Mouse (Mus musculus) megakaryocyte-erythroid progenitor cell, adult 5-6 weeks (primary cell): ENCODE measurements around the gene Plau. TPM values are rescaled to one million over a fixed set of nuclear protein-coding genes. Genes with fewer than 3 reads are reported as not detected.
A peak's percentile ranks its signal among the peaks of the same experiment; 100 is the strongest.

Experiments
- ATAC-seq: replicated peaks from 2 replicates; pipeline ENCODE4 v1.8.0; 2016; ENCODE audit warnings: mild to moderate bottlenecking, inconsistent platforms; ENCODE audit not compliant: severe bottlenecking, poor library complexity, low FRiP score, low TSS enrichment
- total RNA-seq, 2 experiments: library from RNA; stranded (forward) in 1 of 2; stranded (reverse) in 1 of 2; fragments of 200-1000, 215-1000 nt in 1 of 2; fragments of >200 nt in 1 of 2; fragmentation: Nextera tagmentation in 1 of 2; gene quantifications; 2 replicates each; pipeline ENCODE4 v1.2.3; 2014 to 2017

Gene Plau
- total RNA-seq (2014; fragmentation: Nextera tagmentation) (not detected in 2 replicates), total RNA-seq (2017) (0.38 TPM in 1 of 2 replicates, not detected in the other)

DNA sequence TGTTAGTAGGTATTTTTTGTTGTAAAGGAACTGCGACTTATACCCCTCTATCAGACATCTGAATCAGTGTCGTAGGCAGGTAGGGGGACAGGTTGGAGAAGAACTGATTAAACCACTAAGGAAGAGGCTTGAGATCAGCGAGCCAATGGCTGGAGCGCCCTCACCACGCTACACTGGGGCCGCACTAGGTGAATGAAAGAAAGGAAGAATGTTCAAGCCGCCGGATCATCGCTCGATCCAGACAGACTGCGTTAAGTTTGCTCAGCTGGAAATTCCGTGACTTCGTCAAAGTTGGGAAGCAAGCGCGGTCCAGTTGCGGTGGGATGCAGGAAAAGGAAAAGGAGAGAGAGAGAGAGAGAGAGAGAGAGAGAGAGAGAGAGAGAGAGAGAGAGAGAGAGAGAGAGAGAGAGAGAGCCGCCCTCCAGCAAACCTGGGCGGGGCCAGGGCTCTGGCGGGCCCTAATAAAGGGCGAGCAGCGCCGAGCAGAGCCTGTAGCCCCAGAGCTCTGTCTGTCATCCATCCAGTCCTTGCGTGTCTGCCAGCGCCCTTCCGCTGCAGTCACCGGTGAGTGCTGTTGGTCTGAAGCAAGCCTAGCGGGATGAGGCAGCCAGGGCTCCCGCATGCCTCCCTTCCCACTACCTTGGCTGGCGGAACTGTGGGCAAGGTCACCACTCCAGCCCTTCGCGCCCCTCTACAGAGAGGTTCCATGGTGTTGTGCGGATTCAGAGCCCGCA, at the start of gene Plau:
Gene Plau, plus strand, starts transcription at position 490 of the 734 bp plus-strand sequence.
- peak; percentile 91 for ATAC-seq

DNA sequence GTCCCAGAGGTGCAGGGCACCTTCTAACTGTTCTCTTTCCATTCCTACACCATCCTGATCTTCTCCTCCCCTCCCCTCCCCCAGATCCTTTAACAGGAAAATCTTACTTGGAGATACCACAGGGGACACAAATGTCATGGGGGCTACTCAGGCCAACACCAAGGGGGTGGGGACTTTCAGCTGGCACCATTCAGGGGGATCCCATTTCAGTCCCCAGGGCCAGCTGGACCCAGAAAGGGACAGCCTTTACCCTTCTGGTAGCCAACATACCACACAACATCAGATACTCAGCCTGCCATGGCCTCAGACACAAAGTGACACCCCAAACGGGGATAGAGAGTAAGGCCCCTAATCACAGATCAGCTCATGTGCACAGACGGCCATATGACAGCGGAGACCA, 48.3 kb upstream of the Plau start:
- no peak for ATAC-seq

DNA sequence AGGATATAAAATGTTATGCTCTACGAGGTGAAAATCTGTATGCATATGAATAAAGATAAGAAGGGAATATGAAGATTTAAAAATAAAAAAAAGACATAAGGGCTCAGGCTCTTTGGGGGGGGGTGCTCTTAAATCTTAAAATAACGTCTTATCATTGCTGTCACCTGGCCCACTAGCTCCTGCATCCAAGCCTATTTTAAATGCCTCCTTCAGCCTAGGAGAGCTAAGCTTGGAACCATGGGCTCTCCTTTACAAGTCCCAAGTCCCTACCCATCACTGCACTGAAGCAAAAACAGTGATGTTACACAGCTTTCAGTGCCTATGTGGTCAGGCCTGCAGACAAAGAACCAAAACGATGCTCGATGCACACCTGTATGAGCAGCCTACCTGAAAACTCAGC, 46.9 kb upstream of the Plau start:
- no peak for ATAC-seq

DNA sequence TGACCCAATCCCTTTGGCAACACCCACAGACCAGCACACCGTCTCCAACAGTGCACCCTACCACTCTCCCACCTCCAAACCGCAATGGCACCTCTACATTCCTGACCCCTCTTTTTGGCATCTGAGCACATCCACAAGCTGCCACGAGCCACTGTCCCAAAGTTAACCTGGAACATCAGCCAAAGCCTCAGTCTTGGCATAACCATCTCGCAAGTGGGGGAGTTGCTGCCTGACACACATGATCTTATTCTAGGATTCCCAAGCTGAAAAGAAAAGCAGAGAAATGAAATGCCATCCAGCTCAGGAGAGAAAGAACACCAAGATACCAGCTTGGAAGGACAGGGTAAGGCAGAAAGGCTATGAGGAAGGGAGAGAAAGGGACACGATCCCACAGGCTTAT, 46.0 kb upstream of the Plau start:
- no peak for ATAC-seq

DNA sequence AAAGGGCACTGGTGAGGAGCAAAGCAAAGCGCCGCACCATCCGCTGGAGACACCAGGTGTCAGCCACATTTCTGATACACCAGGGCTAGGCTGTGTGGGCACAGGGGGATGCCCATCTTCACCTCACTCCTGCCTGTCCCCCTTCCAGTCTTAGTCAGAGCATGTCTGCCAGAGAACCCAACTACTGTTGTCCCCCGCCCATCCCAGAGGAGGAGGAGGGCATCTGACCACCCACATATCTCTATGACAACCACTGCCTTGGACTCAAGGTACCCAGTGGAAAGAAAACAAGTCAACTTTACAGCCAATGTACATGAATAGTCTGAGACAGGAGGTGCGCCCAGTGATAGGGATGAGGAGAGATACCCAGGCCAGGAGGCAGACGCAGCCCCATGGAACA, 45.5 kb upstream of the Plau start:
- ATAC-seq = no peak

DNA sequence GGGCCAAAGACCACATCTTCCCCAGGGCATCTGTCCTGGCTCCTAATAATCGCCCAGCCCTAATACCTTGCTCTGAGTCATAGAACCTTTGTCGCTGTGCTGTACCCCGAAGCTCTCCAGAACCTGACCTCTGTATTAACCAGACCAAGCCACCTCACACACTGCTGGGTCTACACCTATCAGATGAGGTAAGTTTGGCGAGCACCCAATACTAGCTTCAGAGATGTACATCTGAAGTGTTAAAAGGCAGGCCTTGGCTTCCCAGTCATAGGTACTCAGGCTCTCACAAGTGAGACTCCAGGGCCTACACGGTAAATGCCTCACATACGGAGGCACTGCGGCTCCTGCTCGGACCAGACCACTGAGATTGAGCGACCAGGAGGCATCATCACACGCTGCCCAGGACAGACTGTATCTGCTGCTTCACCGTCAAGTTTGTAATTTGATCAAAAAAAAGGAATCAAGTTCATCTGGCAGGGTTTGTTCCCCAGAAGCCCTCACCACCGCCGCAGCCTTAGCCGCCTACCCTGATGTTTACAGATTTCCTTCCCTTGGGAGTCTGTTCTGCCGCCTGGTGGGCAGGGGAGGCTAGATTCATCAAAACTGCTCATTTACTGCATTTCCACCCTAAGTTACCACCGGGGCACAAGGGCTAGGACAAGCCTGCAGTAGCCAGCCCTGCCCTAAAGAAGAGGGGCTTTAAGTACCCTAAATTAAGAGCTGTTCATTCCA, 44.8 kb upstream of the Plau start:
- no peak for ATAC-seq

DNA sequence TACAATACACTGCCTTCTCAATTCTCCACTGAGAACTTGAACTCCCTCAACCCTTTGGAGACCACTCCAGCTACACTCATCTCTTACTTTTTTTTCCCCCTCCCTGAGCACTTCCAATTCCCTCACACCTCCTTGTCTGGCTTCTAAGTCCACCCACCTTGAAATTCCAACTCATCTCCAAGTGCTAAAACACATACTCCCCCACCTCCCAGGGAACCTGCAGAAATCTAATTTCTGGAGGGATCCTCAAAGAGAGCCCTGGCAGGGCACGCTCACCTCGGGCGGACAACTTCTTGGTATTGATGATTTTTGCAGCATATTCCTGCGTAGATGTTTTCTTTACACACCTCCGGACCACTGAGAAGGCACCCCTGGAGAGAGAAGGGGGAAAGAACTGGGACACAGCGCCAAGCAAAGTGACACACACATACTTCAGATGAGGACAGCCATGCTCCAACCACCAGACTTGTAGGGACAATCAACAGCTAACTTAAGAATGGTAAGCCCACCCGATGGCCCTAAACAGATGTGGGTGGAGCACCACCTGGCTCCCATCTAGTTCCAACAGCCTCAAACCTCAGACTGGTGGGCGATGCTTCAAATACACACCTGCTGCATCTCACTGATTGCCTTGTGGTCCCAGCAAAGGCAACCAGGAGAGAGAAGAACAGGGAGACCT, 44.1 kb upstream of the Plau start:
- no peak for ATAC-seq

DNA sequence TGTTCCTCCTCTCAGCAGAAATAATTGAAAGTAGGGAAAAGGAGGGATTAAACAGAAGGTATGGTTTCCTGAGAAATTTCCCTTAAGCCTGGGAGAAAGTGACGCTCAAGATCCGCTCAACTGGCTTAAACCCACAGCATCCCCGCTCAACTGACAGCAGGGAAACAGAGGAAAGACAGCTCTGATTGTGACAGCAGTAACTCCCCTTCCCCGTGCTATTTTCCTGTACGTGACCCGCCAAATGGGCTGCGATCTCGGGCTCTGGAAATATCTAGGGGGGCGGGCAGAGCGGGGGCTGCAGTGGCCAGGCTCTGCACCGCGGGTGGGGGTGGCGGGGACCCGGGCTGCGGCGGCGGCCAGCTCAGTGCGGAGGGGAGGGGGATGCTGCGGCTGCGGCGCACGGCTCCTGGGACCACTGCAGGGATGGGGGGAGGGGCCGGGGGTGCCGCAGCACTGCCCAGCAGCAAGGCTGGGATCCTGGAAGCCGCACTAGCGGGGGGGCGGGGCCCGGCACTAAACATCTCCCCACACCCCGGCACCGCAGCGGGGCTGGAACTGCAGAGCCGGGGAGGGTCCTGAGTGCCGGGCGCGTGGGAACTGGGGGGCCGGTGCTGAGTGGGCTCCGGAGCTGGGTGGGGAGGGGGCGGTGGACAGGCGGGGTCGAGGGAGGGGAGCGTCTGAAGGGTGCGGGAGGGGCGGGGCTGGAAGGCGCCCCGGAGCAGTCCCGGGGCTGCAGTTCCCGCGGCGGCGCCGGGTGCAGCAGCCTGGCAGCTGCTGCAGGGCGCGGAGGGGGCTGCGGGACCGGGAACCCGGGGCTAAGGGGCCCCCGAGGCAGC, 43.3 kb upstream of the Plau start:
- no peak for ATAC-seq

DNA sequence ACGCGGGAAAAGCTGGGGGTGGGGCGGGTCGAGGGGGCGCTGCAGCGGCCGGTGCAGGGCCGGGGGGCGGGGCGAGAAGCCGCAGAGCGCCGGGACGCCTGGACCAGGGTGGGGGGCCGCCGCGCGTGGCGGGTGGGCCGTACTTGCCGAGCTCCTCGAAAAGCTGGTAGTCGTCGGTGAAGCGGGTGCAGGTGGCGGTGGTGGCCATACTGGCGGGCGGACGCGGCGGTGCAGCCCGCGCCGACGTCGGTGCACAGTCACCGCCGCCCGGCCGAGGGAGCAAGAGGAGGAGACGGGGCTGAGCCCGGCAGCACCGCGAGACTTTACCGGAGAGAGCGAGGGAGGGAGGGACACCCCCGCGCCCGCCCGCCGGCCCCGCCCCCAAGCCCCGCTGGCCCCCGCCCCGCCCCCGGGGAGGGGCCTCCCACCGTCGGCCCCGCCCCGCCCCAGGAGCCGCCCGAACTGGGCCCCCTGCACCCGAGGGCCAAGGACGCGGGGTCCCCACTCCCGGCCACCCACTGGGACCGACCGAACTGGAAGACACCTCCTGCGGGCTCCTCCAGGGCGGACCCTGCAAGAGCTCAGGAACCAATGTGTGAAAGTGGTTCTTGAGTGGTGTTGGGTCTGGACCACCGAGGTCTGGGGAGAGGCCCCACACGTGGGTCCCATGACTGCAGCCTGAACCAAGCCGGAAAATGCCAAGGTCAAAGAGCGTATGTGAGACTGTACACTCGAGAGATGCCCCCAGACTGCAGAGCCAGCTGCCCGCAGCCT, 42.5 kb upstream of the Plau start, which contains the start of gene Camk2g:
Gene Camk2g, minus strand, starts transcription at position 331 of the 774 bp plus-strand sequence.
- peak; percentile 89 for ATAC-seq

DNA sequence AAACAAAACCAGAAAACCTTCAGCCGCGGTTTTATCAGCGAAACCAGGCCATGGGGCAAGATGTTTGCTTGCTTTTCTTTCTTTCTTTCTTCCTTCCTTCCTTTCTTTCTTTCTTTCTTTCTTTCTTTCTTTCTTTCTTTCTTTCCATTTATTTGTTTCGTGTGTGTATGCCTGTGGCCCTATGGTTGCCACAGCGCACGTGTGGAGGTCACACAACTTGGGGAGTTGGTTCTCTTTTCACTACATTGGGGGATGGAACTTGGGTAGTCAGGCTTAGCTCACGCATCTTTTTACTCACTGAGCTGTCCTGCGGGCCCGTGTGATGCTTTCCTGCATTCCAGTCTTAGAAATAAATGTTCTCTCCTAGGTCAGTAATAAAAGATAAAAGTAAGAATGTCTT, 41.9 kb upstream of the Plau start:
- ATAC-seq = no peak

DNA sequence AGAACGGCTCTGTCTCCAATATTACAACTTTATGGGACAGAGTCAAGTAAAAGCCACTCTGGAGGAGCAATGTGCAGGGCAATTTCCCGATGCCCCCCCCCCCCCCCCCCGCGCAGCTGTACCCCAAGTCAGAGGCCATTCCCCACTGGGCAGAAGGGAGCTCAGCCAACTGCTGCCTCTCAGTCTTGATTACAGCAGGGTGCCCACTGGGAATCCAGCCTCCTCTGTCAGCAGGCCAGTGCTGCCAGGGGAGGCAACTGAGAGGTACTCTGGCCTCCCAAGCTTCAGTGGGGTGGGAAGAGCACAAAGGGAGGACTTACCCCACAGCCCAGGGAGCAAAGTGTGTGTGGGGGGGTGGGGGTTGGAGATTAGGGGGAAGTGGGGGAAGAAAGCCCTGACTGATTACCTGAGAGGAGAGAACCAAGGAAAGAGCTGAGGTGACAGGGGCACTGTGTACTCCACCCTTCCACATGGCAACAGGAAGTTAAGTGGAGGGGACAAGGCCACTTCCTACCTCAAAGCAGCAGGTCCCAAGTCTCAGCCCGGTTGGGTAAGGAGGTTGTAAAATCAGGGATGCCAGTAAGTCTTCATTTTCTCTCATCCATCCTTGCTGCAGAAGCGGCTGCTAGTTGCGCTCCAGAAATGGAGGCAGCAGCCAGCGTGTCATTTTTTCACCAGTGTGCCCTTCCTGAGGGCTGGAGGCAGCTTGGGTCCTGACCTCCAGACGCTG, 40.9 kb upstream of the Plau start:
- ATAC-seq = no peak

DNA sequence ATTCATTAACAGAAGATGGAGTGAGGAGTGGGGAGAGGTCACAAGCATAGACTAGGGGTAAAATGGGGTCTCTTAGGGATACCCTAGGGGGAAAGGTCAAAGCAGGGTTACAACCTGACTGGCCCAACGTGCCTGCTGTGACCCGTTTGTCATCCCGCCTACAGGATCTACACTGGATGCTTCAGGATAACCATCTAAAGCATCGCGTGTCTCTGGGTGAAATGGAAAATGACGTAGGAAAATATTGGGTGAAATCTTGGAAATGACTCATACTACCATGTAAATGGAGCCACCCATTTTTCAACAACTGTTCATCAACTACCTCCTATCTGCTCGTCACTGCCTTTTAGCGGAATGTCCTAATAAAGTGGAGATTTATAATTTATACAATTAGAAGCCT, 40.3 kb upstream of the Plau start:
- ATAC-seq = no peak

DNA sequence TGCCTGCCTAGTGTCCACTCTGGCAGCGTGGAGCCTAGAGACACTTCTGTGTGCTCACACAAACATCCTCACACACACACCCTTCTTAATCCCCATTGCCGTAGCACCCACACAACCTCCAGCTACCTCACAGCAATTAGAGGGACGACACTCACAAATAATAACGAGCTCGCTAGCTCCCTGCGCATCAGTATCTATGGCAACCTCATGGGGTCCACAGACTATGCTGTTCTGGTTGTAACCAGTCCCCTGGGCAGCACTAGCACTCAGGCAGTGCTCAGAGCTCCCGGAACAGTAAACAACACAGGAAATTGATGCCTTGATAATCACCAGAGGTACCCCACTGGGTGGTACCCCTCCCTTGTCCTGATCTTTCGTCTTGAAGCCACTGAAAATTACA, 39.8 kb upstream of the Plau start:
- no peak for ATAC-seq

DNA sequence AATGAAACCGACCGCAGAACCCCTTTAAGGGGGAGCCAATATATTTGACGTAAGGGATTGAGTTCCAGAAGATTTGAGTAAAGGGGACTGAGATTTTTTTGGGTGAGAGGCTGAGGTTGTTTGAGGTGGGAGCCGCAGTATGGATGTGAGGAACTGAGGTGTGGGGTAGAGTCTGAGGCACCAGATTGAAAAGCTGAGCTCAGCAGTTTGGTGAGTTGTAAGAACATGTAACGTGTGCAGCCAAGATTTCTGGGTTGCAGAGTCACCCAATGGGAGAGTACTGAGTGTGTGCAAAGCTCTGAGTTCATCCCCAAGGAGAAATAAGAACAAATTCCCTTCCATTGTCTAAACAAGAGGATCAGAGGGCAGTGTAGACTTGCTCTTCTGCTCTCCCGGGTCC, 38.2 kb upstream of the Plau start:
- ATAC-seq = no peak

DNA sequence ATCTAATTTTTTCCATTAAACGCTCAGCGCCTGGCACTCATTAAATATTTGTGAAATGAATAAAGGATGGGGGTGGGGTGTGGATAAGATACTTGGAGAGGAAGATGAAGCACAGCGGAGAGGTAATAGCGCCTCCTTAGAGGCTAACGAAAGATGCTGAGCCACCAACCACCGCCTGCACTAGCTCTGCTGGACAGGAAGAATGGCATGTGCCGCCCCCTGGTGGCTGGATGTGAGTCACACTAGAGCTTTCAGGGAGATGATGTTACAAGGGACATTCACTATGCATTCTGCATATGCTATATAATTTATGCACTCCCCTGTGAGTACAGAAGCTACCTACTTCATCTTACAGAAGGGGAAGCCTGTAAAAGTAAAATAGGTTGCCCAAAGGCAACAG, 37.7 kb upstream of the Plau start:
- ATAC-seq = peak; percentile 90

DNA sequence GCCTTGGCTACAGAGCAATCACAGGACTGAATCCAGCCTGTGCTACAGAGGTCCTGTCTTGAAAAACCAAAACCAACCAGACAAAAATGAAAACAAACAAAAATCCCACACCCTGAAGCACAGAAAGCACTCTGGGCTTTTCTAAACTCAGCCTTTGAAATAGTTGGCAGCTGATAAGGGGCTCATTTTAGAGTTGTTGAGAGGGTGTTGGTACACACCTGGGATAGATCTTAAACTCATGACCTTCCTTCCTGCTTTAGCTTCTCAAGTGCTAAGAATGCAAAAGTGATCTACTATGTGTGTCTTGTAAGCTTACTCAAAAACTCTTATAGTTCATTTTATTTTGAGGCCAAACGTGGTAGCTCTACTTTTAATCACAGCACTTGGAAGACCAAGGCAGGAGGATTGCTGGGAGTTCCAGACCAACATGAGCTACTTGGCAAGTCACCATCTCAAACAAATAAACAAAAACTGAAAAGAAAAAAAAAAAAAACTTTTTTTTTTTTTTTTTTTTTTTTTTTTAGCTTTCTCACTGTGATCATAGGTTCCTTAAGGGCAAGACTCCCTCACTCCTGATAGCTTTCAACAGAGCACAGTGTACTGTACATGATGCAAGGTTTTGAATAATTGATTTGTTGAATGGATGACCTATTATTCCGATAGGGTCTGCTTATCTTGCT, 33.4 kb upstream of the Plau start:
- peak; percentile 44; the same call in 1 of the 2 replicates for ATAC-seq

DNA sequence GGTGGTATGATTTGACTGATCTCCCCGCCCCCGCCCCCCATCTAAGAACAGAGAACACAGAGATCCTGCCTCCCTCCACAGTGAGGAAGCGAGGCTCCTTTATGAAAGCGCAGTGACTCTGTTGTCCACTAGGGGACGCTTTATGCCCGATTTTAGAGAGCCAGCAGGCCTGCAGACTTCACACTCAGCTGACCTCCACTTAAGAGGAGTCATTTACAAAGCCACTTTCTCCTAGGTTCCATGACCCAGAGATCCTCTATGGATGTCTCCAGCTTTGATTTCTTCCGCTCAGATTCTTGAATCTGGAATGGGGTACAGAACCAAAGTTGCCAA, 32.9 kb upstream of the Plau start:
- peak; percentile 86 for ATAC-seq

DNA sequence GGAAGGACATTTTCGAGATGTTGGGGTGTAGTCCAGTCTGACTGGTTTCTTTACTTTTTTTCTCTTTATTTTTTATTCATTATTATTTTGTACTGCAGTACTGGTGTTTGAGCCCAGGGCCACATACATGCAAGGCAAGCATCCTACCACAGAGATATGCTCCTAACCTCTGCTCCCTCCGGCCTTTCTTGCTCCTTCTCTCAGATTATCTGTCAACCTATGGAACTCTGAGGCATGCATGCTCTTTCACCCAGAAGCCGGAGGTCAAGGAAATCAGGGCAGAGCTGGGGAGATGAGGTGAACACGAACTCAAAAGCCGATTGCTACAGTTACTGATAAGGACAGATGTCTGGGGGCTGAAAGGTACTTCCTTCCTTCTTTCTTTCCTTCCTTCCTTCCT, 32.0 kb upstream of the Plau start:
- ATAC-seq = no peak
